Mouse (Mus musculus) T-helper 1 cell (primary cell): Measurements from ENCODE around the gene Slc8b1.
"Not testable (repeated sequence)": the region's sequence is repeated elsewhere in the genome, so short reads cannot be mapped to it uniquely, and the experiment has no call there.

Experiments used
- in situ Hi-C: fragments of 300-600 bp; cut with MboI, MseI; formaldehyde crosslinking; loops from one replicate; pipeline ENCODE4 v1.15.1; 2025; ENCODE audit warnings: high pct_unique_total_duplicates

Gene Slc8b1

GRCm38 (mm10) chr5:120495703-120496226 is 15.2 kb upstream of the Slc8b1 start:
- in situ Hi-C loops, result no loop called here

GRCm38 (mm10) chr5:120497071-120497470 is 13.9 kb upstream of the Slc8b1 start:
- in situ Hi-C loops, result no loop called here

GRCm38 (mm10) chr5:120499202-120499601 is 11.8 kb upstream of the Slc8b1 start:
- in situ Hi-C loops, result no loop called here

GRCm38 (mm10) chr5:120500609-120501008 is 10.4 kb upstream of the Slc8b1 start:
- in situ Hi-C loops, result not testable (repeated sequence)

- in situ Hi-C loops, result no loop called here
Measured at GRCm38 (mm10) chr5:120502147-120502621, 8.8 kb upstream of the Slc8b1 start.

- in situ Hi-C loops, result no loop called here
Measured at GRCm38 (mm10) chr5:120502675-120503143, 8.3 kb upstream of the Slc8b1 start.

GRCm38 (mm10) chr5:120503144-120503795 is 7.7 kb upstream of the Slc8b1 start, which contains the start of gene Plbd2:
Gene Plbd2, minus strand, starts transcription at chr5:120503625.
- in situ Hi-C loops, result no loop called here

GRCm38 (mm10) chr5:120505368-120505767 is 5.6 kb upstream of the Slc8b1 start:
- in situ Hi-C loops, result no loop called here

- in situ Hi-C loops, result no loop called here
Measured at GRCm38 (mm10) chr5:120505781-120506180, 5.2 kb upstream of the Slc8b1 start.

GRCm38 (mm10) chr5:120506490-120506889 is 4.5 kb upstream of the Slc8b1 start:
- in situ Hi-C loops, result no loop called here

GRCm38 (mm10) chr5:120507311-120507710 is 3.7 kb upstream of the Slc8b1 start:
- in situ Hi-C loops, result no loop called here

- in situ Hi-C loops, result no loop called here
Measured at GRCm38 (mm10) chr5:120511643-120512220, 764 bp downstream of the Slc8b1 start.

GRCm38 (mm10) chr5:120512911-120513555 is 2.1 kb downstream of the Slc8b1 start:
- in situ Hi-C loops, result no loop called here

- in situ Hi-C loops, result no loop called here
Measured at GRCm38 (mm10) chr5:120514031-120514677, 3.2 kb downstream of the Slc8b1 start.

- in situ Hi-C loops, result loop anchor here (5.0 kb wide), 1 partner anchor 83 kb away; no protein-coding TSS in a partner anchor
Measured at GRCm38 (mm10) chr5:120514754-120515153, 3.8 kb downstream of the Slc8b1 start.

GRCm38 (mm10) chr5:120515451-120515850 is 4.5 kb downstream of the Slc8b1 start:
- in situ Hi-C loops, result loop anchor here (5.0 kb wide), 1 partner anchor 82 kb away; no protein-coding TSS in a partner anchor

GRCm38 (mm10) chr5:120516221-120516984 is 5.4 kb downstream of the Slc8b1 start:
- in situ Hi-C loops, result loop anchor here (5.0 kb wide), 1 partner anchor 81 kb away; no protein-coding TSS in a partner anchor

- in situ Hi-C loops, result loop anchor here (5.0 kb wide), 1 partner anchor 80 kb away; no protein-coding TSS in a partner anchor
Measured at GRCm38 (mm10) chr5:120517552-120517951, 6.6 kb downstream of the Slc8b1 start.

GRCm38 (mm10) chr5:120522649-120523048 is 11.7 kb downstream of the Slc8b1 start:
- in situ Hi-C loops, result no loop called here

GRCm38 (mm10) chr5:120524736-120525135 is 13.8 kb downstream of the Slc8b1 start:
- in situ Hi-C loops, result no loop called here

- in situ Hi-C loops, result no loop called here
Measured at GRCm38 (mm10) chr5:120525737-120526136, 14.8 kb downstream of the Slc8b1 start.
